Mouse (Mus musculus) lung, postnatal 14 days (tissue): ENCODE results near the gene Bahcc1.

Source experiments
- DNase-seq: peaks from one replicate; pipeline ENCODE4 v3.0.0; 2021

The Bahcc1 gene

DNA sequence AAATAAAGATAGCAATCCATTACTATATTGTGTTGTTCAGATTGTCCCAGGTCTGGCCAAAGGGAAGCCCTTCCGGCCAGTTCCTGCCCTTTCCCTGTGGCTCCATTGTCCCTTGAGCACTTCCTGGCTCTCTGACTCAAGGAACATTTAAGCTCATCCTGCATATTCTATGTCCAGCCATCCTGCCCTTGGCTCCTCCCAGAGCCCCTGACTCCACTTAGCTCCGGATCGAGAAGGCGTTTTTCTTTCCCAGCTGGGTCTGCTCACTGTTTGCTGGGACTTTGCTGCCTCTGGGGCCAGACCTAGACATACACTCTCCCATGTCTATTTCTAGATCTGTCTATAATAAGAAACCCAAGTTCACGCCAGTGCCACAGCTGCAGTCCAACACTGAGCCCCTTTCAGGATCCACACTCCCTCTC lies 26.1 kb upstream of the Bahcc1 start:
- DNase-seq, result no peak

DNA sequence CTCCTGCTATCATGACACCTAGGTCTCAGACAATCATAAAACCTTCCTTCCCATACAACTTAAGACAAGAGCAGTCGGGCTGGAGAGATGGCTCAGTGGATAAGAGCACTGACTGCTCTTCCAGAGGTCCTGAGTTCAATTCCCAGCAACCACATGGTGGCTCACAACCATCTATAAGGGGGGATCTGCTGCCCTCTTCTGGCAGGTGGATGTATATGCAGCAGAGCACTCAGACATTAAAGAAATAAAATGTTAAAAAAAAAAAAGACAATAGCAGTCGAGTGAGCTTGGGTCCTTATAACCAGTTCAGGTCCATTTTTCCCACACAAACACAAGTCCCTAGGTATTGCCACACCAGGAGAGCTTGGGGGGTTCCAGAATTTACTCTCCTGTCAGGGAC lies 23.9 kb upstream of the Bahcc1 start:
- no peak for DNase-seq

DNA sequence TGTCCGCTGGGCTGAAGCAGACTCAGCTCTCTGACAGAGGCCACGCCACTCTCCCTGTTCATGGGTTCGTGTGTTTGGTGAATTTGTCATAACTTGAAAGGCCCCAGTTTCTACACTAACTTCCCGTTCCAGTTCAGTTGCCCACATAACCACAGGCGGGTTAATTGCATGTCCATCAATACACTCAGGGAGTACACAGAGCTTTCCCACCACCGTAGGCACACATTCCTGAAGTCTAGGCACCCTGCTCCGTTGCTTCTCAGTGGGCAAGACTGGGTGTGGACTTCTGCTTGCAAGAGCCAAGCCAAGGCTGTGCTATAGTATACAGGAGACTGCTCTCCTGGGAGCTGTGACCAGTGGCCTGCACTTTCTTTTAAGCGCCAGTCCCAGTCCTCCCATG lies 23.3 kb upstream of the Bahcc1 start:
- DNase-seq, result no peak

DNA sequence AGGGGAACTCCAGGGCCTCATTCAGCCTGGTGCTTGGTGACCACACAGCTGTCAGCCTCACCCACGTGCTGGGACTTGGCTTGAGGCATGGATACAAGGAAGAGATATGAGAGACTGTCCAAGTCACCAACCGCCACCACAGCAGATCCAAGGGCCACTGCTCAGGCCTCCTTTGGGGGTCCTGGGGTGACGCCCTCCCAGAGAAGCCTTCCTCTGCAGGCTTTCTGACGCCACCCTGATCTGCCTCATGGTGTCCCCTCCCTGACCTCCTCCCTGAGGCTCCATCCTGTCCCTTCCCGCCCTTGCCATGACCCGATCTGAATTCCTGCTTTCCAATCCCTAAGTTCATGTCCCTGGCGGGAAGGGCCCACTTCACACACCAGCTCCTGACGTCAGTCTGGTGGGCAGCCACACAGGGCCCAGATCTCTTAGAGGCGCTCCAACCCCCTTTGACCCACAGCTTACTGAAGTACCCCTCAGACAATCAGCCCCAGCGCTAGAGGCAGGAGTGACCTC lies 17.0 kb upstream of the Bahcc1 start:
- DNase-seq, result no peak

DNA sequence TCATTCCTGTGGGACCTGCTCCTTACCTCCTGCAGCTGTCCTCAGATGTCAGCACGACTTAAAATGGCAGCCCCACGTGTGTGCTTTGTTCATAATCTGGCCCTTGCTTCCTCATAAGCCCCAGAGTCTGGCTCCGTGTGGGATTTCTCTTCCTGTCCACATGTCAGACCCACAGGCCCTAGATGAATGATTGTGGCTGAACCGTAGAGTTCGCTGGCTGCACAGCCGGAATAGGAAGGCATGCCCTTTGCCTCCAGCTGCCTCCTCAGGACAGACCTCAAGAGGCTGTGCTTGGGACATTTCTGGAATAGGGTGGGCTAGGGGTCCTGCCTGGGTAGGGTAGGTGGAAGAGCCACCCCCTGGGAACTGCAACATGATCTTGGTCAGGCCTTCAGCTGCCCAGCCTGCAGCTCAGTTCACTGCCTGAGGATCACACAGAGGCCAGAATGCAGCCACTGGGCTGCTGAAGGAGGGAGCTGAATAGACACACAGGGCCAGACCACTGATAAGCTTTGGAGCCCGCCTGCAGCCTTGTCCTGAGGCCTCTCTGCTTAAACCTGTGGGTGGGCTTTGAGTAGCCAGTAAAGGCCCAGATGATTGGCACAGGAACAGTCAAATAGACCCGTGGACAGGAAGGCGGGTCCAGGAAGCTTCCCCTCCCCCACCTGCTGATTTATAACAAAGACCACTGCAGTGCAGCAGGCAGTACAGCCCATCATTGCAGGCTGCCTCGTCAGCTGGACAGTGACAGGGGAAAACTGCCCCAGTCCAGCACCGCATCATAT lies 16.0 kb upstream of the Bahcc1 start:
- peak; percentile 33 for DNase-seq

DNA sequence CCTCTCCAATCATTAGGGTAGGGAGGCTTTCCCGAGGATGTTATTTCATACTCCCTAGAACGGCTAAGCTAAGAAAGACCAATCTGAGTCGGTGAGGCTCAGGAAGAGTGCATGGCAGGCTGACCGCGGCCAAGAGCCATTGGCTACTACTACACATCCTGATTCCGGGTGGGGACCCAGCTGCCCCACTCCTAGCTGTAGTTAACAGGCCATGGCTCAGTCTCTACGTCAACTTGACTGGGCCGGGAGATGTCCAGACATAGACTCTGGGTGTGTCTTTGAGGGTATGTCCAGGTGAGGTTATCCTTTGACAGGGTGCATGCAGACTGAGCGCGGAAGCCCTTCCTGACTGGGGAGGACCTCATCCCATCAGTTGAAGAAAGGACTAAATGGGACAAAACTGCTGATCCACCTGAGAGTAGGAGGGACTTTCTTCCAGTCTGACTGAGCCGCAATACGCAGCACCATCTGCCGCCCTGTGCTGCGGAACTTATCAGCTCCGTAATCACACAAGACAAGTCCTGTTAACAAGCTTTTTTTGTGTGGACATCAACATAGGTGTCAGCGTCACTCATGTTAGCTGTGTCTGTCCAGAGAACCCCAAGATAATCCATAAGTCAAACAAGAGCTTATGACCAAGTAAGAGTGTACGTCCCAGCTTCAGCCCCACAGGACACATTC lies 14.4 kb upstream of the Bahcc1 start:
- no peak for DNase-seq

DNA sequence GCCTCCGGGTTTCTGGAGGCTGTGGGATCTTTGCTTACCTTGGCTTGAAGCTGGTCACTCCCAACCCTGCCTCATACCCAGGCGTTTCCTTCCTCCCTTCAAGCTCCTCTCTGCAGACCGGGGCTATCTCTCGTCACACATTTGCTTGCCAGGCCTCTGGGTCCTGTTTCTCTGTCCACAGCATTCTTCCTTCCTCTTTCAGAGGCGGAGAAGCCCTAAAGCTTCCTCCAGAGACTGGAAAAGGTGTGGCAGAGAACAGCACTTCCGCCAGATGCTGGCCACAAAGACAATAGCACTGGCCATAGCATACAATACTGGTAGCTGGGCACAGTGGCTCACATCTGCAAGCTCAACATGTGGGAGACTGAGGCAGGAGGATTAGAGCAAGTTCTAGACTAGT lies 13.8 kb upstream of the Bahcc1 start:
- DNase-seq, result peak; percentile 31

DNA sequence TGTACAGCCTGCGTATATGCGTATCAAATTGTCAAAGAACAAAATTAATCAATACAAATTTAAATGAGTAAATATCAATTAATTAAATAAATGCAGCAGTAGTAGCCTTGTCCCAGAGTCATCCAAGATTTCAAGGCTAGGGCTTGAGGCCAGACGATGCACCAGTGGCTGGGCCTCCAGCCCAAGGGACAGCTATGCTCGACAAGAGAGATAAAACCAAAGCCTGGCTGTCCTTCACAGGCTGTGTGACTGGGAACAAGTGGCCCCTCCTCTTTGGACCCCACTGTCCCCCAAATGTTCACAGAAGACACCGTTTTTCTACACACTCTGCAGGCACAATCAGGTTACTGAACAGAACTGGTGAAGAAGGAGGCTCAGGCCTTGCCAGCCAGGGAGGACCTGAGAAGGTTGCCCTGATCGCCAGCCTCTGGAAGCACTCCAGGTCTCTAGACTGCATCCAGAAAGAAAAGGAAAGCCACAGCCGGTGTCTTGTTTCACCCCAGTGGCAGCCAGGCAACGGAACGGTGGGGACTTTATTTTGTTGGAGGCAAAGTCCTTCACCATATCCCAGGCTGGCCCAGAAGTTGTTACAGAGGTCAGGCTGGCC lies 12.7 kb upstream of the Bahcc1 start:
- peak; percentile 32 for DNase-seq

DNA sequence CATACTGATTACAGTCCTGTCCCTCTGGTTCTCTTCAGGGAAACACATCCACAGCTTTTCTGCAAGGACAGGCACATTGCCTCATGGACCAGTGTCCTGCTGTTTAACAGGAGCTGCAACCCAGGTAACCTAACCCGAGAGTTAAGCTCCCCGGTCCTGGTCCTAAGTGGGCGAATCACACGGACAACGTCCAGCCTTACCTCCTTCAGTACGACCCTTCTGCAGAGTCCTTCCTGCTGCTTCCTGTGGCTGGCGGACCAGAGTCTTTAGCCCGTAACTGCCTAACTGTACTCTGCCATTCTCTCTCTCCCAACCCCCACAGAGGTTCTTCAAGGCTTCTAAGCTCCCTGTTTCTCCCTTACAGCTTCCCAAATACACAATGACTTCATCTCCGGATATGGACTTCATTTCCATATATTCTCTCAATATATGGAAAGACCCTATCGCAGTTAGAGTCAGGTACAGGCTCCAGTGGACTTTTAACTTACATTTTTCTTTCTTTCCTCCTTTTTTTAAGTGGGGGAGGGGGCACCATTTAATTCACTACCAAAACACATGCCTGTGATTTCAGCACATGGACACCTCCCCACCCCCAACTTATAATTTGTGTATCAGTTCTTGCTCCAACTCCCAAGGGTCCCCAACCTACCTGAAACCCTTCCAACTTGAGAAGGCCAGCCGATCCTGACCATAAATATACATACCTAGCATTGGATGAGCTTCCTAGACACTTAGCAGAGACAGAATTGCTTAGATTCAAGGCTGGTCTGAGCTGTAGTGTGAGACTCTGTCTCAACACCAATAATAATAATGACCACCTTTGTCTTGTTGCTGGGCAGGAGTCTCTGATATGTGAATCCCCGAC lies 11.6 kb upstream of the Bahcc1 start:
- DNase-seq, result no peak

DNA sequence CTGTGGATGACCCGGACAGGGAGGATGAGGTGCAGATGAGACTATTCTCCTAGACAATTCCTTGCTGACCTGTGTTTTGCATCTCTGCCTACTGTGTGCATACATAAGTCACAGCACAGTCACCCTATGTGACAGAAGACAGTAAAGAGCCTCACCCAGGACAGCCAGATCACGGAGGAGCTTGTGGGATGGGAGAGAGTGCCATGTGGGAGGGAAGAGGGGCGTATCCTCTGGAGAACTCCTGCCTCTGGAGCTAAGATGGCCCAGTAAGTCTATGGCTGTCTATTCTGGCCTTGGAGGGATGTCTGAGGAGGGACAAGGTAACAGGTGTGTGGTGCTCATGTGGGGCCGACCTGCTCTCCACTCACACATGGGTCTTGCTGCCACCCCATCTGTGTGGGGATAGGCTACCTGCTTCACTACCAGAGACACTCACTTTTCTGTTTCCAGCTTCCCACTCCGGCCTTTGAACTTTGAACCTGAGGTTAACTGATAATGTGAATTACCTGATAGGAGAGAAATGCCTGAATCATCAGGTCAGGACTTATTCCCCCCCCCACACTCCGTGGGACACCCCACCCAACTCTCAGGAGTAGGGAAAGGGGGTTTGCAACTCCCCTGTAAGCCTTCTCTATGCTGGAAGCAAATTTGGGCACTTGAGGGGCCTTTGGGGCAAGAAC lies 10.2 kb upstream of the Bahcc1 start:
- DNase-seq, result no peak

DNA sequence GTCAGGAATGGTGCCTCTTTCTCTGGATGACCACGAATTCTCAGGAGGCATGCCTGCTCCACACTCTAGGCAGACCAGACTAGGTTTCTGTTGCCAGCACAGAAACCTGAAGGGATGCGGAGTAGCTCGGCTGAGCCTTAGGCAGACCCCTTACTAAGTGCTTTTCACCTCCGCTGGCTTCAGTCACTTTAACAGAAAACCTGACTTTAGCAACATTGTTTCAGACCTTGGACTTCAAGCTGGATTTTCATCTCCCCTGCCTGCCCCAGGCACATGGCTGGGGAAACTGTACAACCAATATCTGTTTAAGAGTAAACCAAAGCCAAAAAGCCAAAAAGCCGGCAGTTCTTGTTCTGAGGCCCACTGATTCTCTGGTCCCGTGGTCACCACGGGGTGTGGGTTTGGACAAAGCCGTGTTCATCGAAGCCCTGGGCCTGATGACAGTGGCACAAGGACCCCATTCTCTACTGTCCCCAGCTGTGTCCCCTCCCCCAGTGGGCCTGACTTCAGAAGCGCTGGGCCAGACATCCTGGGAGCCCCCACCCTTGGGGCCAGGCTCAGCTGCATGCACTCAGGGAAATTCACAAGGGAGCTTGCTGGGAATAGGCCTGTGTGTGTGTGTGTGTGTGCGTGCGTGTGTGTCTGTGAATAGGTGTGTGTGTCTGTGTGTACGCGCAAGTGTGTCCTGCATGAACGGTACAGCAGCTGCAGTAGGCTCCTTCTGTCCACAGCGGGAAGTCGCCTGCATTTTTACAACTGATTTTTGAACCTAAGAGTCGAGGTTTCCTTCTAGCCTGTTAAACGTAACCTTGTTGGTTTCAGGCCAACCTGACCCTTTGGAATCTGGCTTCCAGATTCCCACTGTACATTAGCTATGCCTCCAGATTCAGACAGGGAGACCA lies 8.9 kb upstream of the Bahcc1 start:
- no peak for DNase-seq

DNA sequence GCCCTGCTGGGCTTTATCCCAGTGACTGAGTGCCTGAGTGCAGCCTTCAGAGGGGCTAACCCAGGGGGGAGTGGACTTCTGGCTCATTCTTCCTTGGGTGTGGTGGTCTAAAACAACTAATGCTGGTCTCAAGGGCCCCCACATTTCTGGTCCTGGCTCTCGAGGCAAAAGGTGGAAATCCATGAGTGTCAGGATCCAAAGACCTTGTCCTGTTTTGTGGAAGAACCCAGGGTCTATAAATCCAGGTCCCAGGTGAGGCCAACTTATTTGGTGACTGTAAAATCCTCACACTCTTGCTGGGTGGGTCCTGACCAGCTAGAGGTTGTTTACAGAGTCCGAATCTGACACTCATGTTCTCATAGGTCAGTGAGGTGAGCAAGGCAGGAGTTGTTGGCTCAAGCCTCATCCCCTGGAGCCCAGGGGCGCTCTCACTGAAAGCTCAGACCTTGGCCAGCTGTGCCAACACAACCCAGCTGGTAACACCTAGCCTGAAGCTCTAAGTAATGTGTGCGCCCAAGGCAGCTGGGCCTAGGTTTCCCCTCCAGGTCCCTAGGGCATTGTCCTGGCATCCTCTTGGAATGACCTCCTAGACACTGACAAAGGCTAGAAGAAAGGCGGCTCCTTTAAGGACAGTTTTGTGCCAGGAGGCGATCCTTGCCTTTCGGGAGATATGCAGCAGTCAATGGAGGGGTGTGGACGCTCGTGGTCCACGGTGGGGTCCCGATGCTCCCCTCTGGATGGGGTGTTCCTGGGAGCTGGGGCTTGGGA lies 8.1 kb upstream of the Bahcc1 start:
- no peak for DNase-seq

DNA sequence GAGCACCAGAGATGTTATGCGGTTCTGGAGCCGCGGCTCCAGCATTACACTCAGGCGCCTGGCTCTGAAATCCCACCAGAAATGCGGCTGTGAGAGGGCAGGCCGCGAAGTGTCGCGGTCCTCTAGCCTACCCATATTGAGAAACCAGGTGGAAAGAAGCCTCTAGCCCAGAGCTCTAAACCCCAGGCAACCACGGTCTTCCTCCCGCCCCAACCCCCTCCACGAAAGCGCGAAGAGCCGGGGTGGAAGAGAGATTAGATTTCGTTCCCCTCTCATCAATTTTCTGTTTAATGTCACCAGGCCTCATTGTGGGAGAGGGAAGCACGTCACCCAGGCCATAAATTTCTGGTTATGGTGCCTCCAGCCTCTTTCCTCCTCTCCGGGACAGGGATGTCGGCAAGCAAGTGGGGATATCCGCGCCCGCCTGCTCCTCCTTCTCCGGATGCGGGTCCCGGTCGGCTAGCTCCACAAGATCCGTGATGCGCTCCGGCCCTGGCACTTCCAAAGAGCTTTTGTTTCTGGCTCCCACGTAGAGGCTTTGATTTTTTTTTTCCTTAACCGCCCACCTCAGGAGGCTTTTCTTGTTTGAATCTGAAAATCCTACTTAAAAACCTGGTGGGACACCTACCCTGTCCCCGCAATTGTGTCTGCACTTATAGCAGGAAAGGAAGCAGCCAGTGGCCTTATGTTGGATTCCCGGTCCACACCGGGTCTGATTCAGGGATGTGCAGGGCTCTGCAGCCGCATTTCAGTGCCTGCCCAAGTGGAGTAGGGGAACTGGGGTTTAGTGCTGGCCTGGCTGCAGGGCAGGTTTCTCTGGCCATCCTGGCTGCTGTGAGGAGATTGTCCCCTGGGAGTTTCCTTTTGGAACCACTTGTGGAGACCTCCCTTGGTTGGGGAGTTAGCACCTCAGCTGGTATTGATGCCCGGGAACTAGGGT lies 7.2 kb upstream of the Bahcc1 start:
- DNase-seq, result no peak

DNA sequence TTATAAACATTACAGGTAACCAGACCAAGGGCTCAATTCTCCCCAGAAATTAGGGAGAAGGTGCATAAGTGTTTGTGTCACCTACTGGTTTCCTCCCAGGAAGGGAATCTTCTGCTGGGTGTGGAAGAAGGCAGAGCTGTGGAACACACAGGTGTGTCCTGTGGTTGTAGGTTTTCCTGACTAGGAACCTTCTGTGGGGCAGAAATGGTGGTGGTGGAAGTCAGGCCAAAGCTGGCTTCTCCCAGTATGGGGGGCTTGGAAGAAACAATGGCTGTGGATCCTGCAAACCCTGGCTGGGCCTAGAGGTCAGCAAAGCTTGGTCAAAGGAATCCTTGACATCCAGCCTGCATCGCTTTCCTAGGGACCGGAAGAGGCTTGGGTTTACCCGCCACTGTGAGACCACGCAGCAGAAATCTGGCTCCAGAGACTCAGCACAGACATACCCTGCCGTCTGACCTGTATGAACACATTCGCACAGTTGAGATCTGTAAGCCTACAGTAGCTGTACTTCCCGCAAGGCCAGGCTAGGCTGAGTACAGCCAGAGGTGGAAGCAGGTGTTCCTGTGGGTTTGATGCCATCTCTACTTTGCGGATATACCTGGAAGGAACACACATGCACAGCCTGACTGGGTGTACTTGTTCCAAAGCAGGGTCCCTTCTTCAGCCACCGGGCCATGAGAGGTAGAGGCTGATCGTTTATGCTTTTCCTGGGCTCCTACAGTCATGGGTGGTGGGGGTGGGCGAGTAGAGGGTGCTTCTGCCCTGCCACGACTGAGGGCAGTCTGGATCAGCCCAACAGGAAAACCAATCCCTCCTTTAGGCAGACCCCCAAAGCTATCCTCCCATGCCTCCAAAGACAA lies 6.1 kb upstream of the Bahcc1 start:
- DNase-seq, result no peak

DNA sequence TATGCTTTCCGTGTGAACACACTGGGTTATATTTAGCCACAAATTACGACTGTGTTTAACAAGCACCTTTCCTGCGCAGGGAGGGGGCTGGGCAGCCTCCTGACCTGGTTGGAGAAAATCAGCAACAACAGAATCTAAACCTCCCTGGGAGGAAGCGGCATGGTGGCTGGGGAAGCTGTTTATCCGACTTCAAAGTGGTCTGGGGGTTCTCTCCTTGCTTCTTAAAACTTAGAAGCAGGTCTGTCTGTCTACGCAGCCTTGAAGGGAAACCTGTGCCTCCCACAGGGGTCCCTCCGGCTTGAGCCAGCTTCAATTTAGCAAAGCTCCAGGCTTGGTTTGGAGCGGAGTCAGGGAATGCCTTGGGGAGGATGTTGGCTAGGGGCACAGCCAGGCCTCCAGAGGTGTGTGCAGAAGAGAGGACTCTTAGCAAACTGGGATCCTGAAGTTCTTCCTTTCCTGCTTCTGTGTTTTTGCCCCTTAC lies 5.1 kb upstream of the Bahcc1 start:
- no peak for DNase-seq

DNA sequence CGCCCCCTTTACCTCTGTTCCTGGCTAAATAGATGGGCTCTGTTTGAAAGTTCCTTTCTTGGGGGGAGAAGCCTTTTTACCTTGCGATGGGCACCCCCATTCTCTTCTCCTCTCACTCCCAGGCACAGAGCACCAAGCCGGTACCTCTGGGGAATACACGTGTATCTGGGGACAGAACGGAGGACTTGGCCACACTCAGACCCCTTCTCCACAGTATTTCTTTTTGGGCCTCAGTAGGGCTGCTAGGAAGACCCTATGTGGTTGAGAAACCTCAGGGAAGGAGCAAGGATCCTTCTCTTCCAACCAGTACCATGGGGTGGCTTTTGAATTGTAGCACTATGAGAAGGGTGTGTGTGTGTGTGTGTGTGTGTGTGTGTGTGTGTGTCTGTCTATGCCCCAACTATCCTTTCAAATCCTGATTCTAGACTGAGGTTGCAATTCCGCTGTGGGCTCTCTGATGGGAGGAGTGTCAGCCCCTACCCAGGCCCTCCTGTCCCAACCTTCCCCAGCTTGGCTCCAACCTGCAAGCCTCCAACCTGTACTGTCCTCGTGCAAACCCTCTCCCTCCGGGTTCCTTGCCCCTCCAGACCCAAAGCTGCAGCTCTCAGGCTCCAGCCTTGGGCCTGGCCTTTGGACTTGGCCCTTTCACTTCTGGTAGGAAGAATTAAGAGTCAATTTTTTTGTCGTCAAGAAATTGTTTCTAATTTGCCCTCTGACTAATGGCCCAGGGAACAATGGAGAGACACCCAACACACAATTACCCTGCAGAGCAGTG lies 4.4 kb upstream of the Bahcc1 start:
- DNase-seq, result no peak

DNA sequence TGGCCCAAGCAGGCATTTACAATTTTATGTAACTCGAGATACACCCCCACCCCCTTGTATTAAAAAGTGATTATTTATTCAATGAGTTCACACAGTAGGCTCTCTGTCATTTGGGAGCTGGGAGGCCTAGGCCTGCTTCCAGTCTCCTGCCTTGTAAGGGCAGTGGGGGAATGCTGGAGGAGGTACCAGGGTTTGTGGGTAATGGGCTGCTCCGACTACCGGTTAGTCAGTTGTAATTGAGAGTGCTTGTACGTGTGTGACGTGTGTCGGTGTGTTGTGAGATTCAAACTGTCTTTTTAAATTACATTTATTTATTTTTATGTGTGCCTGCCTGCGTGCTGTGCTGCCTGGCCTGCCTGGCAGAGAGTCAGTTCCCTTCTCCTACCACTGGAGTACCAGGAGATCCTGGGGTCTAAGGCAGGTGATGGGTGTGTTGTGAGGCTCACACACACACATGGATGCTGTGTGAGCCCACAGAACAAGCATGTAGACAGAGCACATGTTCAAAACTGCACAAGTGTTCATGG lies 3.8 kb upstream of the Bahcc1 start:
- DNase-seq, result no peak
